Mouse (Mus musculus) spleen, embryonic (tissue): ENCODE measurements at regions not wholly inside any gene's neighbourhood (a gene's known extent, or its start where the extent isn't known, plus 50 kb on each side); places are given as distances from the start of the nearest gene placed in this dataset.

Experiments used
- CTCF ChIA-PET: fragments of 350-600 bp; sonication (Branson Sonifier 250); formaldehyde crosslinking; loops from one replicate; lab custom pipeline; 2022; lab: Charles Lee

- CTCF ChIA-PET, result no interaction called here
Observed at GRCm38 (mm10) chr3:29890764-29891163, 657.0 kb downstream of the Mecom start.

- CTCF ChIA-PET, result no interaction called here
Observed at GRCm38 (mm10) chr3:29890286-29890685, 657.5 kb downstream of the Mecom start.

GRCm38 (mm10) chr3:29889638-29890037 lies 658.2 kb downstream of the Mecom start:
- CTCF ChIA-PET, result no interaction called here

- CTCF ChIA-PET, result no interaction called here
Observed at GRCm38 (mm10) chr3:29879966-29880365, 667.8 kb downstream of the Mecom start.

- CTCF ChIA-PET, result no interaction called here
Observed at GRCm38 (mm10) chr3:29875768-29876167, 672.0 kb downstream of the Mecom start.

GRCm38 (mm10) chr3:29862437-29862836 lies 685.4 kb downstream of the Mecom start:
- CTCF ChIA-PET, result no interaction called here

- CTCF ChIA-PET, result no interaction called here
Observed at GRCm38 (mm10) chr3:29852465-29852864, 695.3 kb downstream of the Mecom start.

- CTCF ChIA-PET, result no interaction called here
Observed at GRCm38 (mm10) chr3:29835432-29835831, 712.4 kb downstream of the Mecom start.

- CTCF ChIA-PET, result no interaction called here
Observed at GRCm38 (mm10) chr3:29834884-29835283, 712.9 kb downstream of the Mecom start.

GRCm38 (mm10) chr3:29831346-29831745 lies 716.5 kb downstream of the Mecom start:
- CTCF ChIA-PET, result no interaction called here

GRCm38 (mm10) chr3:29822622-29823370 lies 725.0 kb downstream of the Mecom start:
- CTCF ChIA-PET, result no interaction called here

- CTCF ChIA-PET, result no interaction called here
Observed at GRCm38 (mm10) chr3:29816964-29817363, 730.8 kb downstream of the Mecom start.

- CTCF ChIA-PET, result no interaction called here
Observed at GRCm38 (mm10) chr3:29813276-29813675, 731.5 kb downstream of the Egfem1 start.

- CTCF ChIA-PET, result no interaction called here
Observed at GRCm38 (mm10) chr3:29812480-29813240, 730.8 kb downstream of the Egfem1 start.

GRCm38 (mm10) chr3:29806046-29806445 lies 724.2 kb downstream of the Egfem1 start:
- CTCF ChIA-PET, result interaction anchor here (0.5 kb wide), 1 partner anchor 194 kb away, joined by 6 read pairs; no protein-coding TSS in a partner anchor

- CTCF ChIA-PET, result no interaction called here
Observed at GRCm38 (mm10) chr3:29803456-29803855, 721.6 kb downstream of the Egfem1 start.

- CTCF ChIA-PET, result no interaction called here
Observed at GRCm38 (mm10) chr3:29801081-29801480, 719.3 kb downstream of the Egfem1 start.

- CTCF ChIA-PET, result no interaction called here
Observed at GRCm38 (mm10) chr3:29774365-29774764, 692.5 kb downstream of the Egfem1 start.

- CTCF ChIA-PET, result no interaction called here
Observed at GRCm38 (mm10) chr3:29771194-29771593, 689.4 kb downstream of the Egfem1 start.

GRCm38 (mm10) chr3:29768592-29768991 lies 686.8 kb downstream of the Egfem1 start:
- CTCF ChIA-PET, result no interaction called here

- CTCF ChIA-PET, result no interaction called here
Observed at GRCm38 (mm10) chr3:29764021-29764420, 682.2 kb downstream of the Egfem1 start.

- CTCF ChIA-PET, result no interaction called here
Observed at GRCm38 (mm10) chr3:29757821-29758494, 676.1 kb downstream of the Egfem1 start.
